Mouse (Mus musculus) cortical plate, adult 2 months (tissue): ENCODE measurements at regions not wholly inside any gene's neighbourhood (a gene's known extent, or its start where the extent isn't known, plus 50 kb on each side); places are given as distances from the start of the nearest gene placed in this dataset.

Experiments used
- CTCF ChIP-seq: fragments of 200-500 bp; IDR thresholded peaks from 2 replicates; pipeline ENCODE4 v1.5.1; 2011; ENCODE audit warnings: mild to moderate bottlenecking, control low read depth, low read length; ENCODE audit not compliant: insufficient read depth; ENCODE audit errors: extremely low read depth
- POLR2A ChIP-seq: fragments of 200-500 bp; IDR thresholded peaks from 2 replicates; pipeline ENCODE4 v1.6.1; 2011; ENCODE audit warnings: mild to moderate bottlenecking, low read length, control low read depth; ENCODE audit not compliant: insufficient read depth; ENCODE audit errors: extremely low read depth

GRCm38 (mm10) chr5:54252038-54252437 is 253.7 kb downstream of the Stim2 start:
- no peak for TF ChIP-seq CTCF
- TF ChIP-seq POLR2A = no peak
